Mouse (Mus musculus): ENCODE results near the gene Gpd1l. TPM values are rescaled to one million over a fixed set of nuclear protein-coding genes. Genes with fewer than 3 reads are reported as not detected.

Gene Gpd1l
- total and polyA plus RNA-seq, 2 experiments from 2014 or later, result 14.2 to 30.8 TPM

DNA sequence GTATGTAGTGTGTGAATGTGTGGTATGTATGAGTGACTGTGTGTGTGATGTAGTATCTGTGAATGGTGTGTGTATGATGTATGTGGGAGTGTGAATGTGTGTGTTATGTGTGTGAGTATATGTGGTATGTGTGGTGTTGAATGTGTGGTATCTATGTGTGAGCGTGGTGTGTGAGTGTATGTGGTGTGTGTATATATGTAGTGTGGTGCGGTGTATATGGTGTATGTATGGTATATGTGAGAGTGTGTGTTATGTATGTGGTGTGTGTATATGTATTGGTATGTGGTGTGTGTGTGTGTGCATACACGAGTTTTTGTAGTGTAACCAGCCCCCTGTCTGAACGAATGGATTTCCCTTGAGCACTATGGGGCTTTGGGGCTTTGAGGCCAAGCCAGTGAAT is 48.2 kb downstream of the Gpd1l start:
- ATAC-seq (ENCODE audit: insufficient read depth, low read depth), result no peak
- WGBS, result 81% methylated on average over 4 of the region's 4 CpGs
- no peak overlapping the region for H3K27ac ChIP-seq (ENCODE audit: low read depth)

GRCm38 (mm10) chr9:114881977-114882376 is 51.8 kb downstream of the Gpd1l start:
- WGBS, result 62% methylated on average over 2 of the region's 2 CpGs
- no peak overlapping the region for H3K27ac ChIP-seq (ENCODE audit: low read depth)
- H3K9ac ChIP-seq (replicated peaks; ENCODE audit: low read depth, low read length), result no peak overlapping the region
- ATAC-seq (ENCODE audit: insufficient read depth, low read depth), result no peak
- no peaks in the 10 kb centered on the region for H3K9me3 ChIP-seq (replicated peaks; ENCODE audit: control insufficient read depth, low read length)
- H3K4me1 ChIP-seq (ENCODE audit: control insufficient read depth, insufficient read depth), result no peaks in the 10 kb centered on the region
- DNase-seq (ENCODE audit: low spot score), result no peak
- H3K4me3 ChIP-seq (ENCODE audit: low read depth, low read length), result no peak overlapping the region
- TF ChIP-seq EP300 (IDR thresholded peaks at IDR 0.05; ENCODE audit: low read depth) (no peak), CTCF (IDR thresholded peaks at IDR 0.05; ENCODE audit: low read depth) (no peak)
- H3K36me3 ChIP-seq (replicated peaks; ENCODE audit: control insufficient read depth, insufficient read depth, low read length), result no peaks in the 10 kb centered on the region
- no peak overlapping the region for H3K4me2 ChIP-seq (ENCODE audit: low read depth, low read length)
- H3K27me3 ChIP-seq (ENCODE audit: control insufficient read depth, insufficient read depth, low read length), result no peaks in the 10 kb centered on the region

More for the DNA sequence above, 48.2 kb downstream of the Gpd1l start:
- Histone ChIP-seq H3K4me3 (ENCODE audit: low read depth, low read length) (no peak overlapping the region), H3K4me2 (ENCODE audit: low read depth, low read length) (no peak overlapping the region), H3K9ac (replicated peaks; ENCODE audit: low read depth, low read length) (no peak overlapping the region), H3K36me3 (replicated peaks; ENCODE audit: control insufficient read depth, insufficient read depth, low read length) (no peaks in the 10 kb centered on the region), H3K9me3 (replicated peaks; ENCODE audit: control insufficient read depth, low read length) (peaks cover 3% of the 10 kb centered on the region; the same call in 1 of the 2 replicates), H3K27me3 (ENCODE audit: control insufficient read depth, insufficient read depth, low read length) (no peaks in the 10 kb centered on the region), H3K4me1 (ENCODE audit: control insufficient read depth, insufficient read depth) (no peaks in the 10 kb centered on the region)
- no peak for DNase-seq (ENCODE audit: low spot score)
- TF ChIP-seq CTCF (IDR thresholded peaks at IDR 0.05; ENCODE audit: low read depth) (no peak), EP300 (IDR thresholded peaks at IDR 0.05; ENCODE audit: low read depth) (no peak)

DNA sequence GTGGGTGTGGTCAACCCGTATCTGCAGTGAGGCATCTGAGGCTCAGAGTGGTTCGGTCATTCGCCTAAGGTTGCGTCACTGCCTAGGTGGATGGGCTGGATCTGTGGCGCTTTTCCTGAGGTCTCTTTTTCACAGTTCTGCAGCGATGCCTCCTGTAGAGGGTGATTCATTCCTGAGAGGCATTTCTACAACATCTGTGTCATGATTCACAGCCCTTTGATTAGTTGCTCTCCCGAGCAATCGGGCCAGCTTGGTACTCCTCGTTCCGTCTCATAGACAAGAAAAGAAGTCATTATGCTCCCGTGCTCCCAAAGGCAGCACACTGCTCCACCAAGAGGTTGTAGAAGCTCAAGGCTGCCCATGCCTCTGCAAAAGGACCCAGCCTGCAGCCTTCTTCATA is 78.5 kb downstream of the Gpd1l start:
- Histone ChIP-seq H3K4me1 (ENCODE audit: control insufficient read depth, insufficient read depth) (no peaks in the 10 kb centered on the region), H3K36me3 (replicated peaks; ENCODE audit: control insufficient read depth, insufficient read depth, low read length) (no peaks in the 10 kb centered on the region), H3K27ac (ENCODE audit: low read depth) (no peak overlapping the region), H3K4me2 (ENCODE audit: low read depth, low read length) (no peak overlapping the region), H3K9me3 (replicated peaks; ENCODE audit: control insufficient read depth, low read length) (no peaks in the 10 kb centered on the region), H3K27me3 (ENCODE audit: control insufficient read depth, insufficient read depth, low read length) (no peaks in the 10 kb centered on the region), H3K9ac (replicated peaks; ENCODE audit: low read depth, low read length) (no peak overlapping the region), H3K4me3 (ENCODE audit: low read depth, low read length) (no peak overlapping the region)
- DNase-seq (ENCODE audit: low spot score) (no peak), ATAC-seq (ENCODE audit: insufficient read depth, low read depth) (no peak)
- TF ChIP-seq CTCF (IDR thresholded peaks at IDR 0.05; ENCODE audit: low read depth) (no peak), EP300 (IDR thresholded peaks at IDR 0.05; ENCODE audit: low read depth) (no peak)
- 60% methylated on average over 11 of the region's 11 CpGs for WGBS

- no peak for ATAC-seq (ENCODE audit: insufficient read depth, low read depth)
Measured at GRCm38 (mm10) chr9:114854686-114855085, 79.1 kb downstream of the Gpd1l start.

GRCm38 (mm10) chr9:114853336-114853735 is 80.5 kb downstream of the Gpd1l start:
- WGBS, result 81% methylated on average over 15 of the region's 15 CpGs
- Histone ChIP-seq H3K4me2 (ENCODE audit: low read depth, low read length) (no peak overlapping the region), H3K4me1 (ENCODE audit: control insufficient read depth, insufficient read depth) (no peaks in the 10 kb centered on the region), H3K27ac (ENCODE audit: low read depth) (no peak overlapping the region), H3K9me3 (replicated peaks; ENCODE audit: control insufficient read depth, low read length) (no peaks in the 10 kb centered on the region), H3K27me3 (ENCODE audit: control insufficient read depth, insufficient read depth, low read length) (no peaks in the 10 kb centered on the region), H3K36me3 (replicated peaks; ENCODE audit: control insufficient read depth, insufficient read depth, low read length) (no peaks in the 10 kb centered on the region), H3K9ac (replicated peaks; ENCODE audit: low read depth, low read length) (no peak overlapping the region), H3K4me3 (ENCODE audit: low read depth, low read length) (no peak overlapping the region)
- DNase-seq (ENCODE audit: low spot score) (no peak), ATAC-seq (ENCODE audit: insufficient read depth, low read depth) (no peak)
- TF ChIP-seq EP300 (IDR thresholded peaks at IDR 0.05; ENCODE audit: low read depth) (no peak), CTCF (IDR thresholded peaks at IDR 0.05; ENCODE audit: low read depth) (no peak)

More at GRCm38 (mm10) chr9:114854686-114855085, 79.1 kb downstream of the Gpd1l start:
- no peak for DNase-seq (ENCODE audit: low spot score)
- no peak overlapping the region for H3K27ac ChIP-seq (ENCODE audit: low read depth)
- H3K4me2 ChIP-seq (ENCODE audit: low read depth, low read length), result no peak overlapping the region
- no peaks in the 10 kb centered on the region for H3K36me3 ChIP-seq (replicated peaks; ENCODE audit: control insufficient read depth, insufficient read depth, low read length)
- H3K27me3 ChIP-seq (ENCODE audit: control insufficient read depth, insufficient read depth, low read length), result no peaks in the 10 kb centered on the region
- H3K9ac ChIP-seq (replicated peaks; ENCODE audit: low read depth, low read length), result no peak overlapping the region
- 71% methylated on average over 9 of the region's 9 CpGs for WGBS
- no peaks in the 10 kb centered on the region for H3K9me3 ChIP-seq (replicated peaks; ENCODE audit: control insufficient read depth, low read length)
- H3K4me1 ChIP-seq (ENCODE audit: control insufficient read depth, insufficient read depth), result no peaks in the 10 kb centered on the region
- TF ChIP-seq EP300 (IDR thresholded peaks at IDR 0.05; ENCODE audit: low read depth), result no peak
- TF ChIP-seq CTCF (IDR thresholded peaks at IDR 0.05; ENCODE audit: low read depth), result no peak
- H3K4me3 ChIP-seq (ENCODE audit: low read depth, low read length), result no peak overlapping the region
